Mouse (Mus musculus): ENCODE data around the gene Runx3.

Runx3 gene

DNA sequence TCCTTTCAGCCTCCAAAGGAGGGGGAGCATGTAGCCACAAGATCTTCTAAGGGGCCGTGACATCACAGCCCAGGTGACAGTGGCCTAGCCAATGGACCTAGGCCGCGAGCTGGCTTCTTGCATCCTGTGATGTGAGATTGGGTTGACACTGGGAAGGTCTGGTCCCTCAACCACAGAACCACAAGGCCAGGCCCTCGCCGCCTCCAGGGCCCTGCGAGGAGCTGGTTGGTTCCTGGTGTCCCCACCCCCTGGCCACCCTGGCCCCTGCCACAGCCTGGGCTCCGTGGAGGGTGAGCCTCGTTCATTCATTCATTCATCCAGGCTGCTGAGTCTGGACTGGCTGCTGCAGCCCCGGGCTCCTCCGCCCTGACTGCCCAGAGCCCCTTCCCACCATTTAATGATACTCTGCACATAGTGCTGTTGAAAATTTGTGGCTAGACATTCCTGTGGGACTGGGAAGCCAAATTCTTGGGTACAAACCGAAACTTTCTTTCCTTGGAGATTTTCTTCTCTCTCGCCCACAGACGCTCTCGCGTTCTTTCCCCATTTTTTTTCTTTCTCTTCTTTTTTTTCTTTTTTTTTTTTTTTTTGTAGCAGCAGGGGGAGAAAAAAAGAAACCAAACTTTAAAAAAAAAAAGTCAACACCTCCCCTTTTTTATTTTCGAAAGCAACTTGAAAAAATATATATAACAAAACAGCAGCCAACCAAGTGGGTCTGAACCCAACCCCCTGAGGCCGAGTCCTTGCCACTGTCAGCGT is at the start of gene Runx3:
Gene Runx3, plus strand, starts transcription at position 311 of the 759 bp plus-strand sequence.
- DNase-seq, result peak; percentile 54

DNA sequence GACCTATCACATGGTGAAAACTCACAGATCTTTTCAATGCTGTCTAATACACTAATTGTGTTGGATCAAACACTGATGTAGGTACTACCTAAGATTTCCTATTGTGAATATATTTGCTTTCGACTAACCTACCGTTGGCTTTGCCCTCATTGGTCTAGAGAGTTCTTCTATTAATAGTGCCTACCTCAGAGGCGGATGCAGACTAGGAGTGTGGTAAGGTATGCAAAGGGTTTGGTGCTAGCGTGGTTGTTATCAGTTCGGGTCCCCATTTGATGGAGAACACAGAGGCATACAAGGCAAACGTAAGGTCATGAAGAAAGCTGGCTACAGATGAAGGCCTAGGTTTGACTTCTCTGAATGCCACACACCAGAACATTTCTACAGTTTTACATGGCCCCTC is 47.8 kb upstream of the Runx3 start:
- DNase-seq, result no peak

DNA sequence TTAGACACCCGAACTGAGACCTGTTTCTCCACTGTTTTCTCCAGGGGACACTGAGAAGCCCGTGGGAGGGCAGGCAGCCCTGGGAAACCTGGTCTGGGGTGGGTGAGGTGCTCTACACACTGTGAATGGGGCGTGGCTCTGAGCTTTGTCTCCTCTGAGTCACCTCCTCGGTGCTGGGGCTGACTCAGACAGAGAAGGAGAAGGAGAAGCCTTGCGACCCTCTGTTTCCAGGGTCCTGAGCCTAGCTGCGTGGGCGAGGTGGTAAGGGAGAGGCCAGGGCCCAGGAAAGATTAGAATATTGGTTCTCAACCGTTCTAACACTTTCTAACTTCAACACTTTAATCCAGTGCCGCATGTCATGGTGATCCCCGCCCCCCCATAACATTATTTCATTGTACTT is 46.9 kb upstream of the Runx3 start:
- no peak for DNase-seq

DNA sequence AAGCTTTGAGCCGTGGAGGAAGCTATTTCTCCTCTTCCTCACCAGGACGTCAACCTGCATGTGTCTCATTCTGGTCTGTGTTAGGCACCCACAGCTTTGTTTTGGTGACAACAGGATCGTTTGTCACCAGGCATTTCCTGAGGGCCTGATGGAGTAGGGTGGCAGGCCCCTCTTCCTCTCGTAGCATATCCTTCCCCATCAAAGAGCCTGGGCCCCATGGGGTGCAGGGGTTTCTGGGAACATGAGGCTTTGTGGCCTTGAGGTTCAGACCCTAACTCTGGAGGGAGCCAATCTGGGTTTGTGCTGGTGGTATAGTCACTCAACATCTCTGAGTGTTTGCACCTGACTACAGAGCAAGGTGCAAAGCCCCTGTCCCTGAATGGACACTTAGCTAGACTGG is 45.8 kb upstream of the Runx3 start:
- no peak for DNase-seq

DNA sequence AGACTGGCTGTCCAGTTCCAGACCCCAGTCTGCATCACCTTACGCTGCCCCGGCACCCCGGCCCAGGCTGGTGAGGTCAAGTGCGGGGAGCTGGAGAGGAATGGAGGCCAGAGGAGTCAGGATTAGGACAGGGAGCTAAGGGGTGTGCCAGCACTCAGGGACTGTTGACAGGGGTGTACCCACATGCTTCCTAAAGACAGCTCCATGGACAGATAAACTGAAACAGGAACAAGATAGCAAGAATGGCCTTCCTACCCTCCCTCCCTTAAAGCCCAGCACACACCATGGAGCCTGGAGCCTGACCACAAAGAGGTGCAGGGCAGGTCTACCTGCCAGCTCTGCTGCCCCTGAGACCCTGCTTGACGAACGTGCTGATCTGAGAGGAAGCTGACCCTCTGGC is 45.1 kb upstream of the Runx3 start:
- no peak for DNase-seq

DNA sequence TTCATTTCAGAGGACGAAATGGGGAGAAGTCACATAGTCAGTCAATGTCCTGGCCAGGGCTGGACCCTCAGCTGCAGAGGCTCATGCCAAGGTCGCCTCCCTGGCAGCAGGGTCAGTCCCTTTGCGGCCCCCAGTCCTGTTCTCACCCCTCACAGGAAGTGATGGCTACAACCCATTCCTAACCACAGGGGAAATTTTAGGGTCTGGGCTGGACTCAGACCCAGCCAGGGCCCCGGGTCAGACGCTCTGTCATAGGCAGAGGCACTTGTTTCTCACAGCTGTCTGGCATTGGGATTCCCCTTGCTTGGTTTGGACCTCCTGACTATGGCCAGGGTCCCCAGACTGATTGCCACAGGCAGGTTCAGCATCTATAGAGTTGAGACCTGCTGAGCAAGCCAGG is 43.8 kb upstream of the Runx3 start:
- no peak for DNase-seq

DNA sequence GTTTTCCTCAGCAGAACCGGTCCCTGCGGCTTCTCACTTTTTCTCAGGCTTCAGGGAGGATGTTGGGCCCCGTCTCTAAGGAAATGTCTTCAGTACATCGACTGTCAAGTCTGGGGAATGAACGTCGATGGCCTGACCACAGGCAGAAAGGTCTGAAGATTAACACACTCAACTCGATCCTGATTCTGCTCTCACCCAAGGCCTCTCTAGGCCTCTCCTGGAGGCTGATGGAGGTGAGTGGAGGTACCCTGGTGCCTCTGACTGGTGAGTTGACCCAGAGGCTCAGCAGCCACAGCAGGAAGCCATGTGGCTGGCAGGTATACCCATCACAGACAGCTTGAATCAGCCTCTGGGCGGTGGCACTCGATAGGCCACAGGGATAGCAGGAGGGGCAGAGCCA is 43.3 kb upstream of the Runx3 start:
- no peak for DNase-seq

DNA sequence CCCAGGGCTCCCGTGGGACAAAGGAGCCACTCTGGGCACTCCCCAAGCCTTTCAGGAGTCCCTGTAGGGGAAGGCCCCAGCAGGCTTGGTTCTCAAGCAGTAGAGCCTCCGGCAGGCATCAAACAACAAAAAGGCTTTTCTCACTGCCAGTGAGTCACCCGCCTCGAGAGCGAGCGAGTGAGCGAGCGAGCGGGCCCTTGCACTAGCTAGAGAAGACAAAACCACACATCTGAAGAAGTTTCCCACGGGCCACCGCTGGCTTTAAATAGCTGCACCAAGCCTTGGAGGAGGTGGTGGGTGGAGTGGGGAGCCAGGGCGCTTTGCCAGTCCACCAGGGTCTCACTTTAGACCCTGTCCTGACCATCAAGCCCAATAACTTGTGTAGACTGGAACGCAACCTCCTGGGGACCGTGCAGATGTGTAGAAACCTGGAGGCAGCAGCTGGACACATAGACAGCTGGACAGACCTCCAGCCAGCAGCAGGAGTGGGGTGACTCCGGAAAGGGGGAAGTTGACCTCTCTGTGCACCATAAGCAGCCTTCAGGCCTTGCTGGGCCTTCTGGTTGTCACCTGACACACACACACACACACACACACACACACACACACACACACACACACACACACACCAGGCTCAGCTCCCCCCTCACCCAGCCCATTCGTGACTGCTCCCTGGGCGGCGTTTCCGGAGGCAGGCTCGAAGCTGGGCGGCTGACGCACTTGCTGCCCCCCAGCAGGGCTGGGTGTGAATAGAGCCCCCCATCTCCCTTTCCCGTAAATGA is 40.4 kb upstream of the Runx3 start:
- no peak for DNase-seq

DNA sequence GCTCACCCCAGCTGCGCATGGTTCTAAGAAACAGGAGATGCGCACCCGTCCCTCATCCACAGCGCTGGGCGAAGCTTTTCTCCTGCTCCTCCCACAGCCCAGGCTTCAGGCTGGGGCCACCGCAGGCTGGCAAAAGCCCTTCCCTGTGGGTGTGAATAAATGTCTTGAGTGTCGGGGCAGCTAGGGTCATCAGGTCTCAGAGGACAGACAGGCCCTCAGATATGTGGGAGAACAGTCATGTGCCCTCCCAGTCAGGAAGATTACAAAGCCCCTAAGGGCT is 39.9 kb upstream of the Runx3 start:
- no peak for DNase-seq

DNA sequence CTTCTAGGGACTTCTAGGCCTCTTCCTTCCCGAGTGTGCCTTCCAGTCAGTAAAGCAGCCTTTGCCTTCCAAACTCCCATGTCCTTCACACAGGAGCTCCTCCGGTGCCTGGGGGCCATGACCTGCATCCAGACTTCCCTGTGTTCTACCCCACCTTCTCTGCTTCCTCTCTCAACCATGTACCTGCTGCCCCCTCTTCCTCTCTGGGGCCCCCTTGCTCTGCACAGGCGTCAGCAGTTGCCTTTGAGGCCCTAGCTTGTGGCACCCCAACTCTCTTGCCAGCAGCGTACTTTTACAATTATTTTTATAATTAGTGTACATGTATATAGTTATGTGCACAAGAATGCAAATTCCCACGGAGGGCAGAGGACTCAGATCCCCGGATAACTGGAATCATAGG is 37.4 kb upstream of the Runx3 start:
- DNase-seq, result no peak

DNA sequence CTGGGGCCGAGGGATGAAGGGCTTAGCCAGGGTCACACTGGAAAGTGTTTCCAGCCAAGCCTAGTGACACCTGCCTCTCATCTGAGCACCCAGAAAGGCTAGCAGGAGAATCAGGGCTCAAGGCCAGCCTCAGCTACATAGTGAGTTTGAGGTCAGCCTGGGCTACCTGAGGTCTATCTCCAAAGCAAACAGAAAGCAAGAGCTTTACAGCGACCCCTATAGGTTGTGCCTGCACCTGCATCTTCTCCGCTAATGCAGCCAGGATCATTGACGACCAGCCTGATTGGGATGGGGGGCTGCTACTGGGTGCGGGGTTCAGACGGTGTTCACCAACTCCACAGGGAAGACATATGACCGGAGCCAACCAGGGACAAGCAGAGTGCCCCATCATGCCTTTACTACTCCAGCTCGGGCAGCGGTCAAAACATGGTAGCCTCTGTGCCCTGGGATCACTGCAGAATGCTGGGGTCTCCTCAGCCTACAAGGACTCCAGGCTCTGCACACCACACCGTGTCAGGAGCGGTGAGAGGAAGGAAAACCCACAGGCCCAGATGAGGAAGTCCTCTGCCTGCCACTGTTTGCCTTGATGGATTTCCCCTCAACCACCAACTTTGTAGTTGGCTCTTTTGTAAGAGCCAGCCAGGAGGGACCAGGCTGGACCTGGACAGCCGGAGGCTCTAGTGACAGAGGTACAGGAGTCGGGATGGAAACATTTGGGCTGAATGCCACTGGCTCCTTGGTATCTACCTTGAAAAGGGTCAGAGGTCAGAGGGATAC is 35.2 kb upstream of the Runx3 start:
- DNase-seq, result no peak

DNA sequence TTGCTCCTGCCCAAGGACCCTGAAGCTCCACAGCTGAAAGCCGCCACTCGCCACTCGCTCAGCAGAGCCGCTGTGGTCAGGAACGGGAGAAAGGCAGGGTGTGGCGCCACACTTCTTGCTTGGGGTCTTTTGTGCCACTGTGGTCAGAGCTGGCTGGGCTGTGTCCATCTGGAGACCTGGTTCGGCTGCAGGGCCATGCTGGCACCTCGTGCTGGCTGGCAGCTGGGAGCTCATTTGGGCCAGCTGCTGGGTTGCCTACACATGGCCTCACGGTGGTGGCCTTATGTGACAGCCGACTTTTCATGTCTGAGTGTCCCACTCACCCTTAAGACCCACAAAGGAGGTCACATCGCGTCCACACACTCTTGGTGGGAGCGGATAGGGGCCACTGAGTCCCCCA is 29.8 kb upstream of the Runx3 start:
- no peak for DNase-seq

DNA sequence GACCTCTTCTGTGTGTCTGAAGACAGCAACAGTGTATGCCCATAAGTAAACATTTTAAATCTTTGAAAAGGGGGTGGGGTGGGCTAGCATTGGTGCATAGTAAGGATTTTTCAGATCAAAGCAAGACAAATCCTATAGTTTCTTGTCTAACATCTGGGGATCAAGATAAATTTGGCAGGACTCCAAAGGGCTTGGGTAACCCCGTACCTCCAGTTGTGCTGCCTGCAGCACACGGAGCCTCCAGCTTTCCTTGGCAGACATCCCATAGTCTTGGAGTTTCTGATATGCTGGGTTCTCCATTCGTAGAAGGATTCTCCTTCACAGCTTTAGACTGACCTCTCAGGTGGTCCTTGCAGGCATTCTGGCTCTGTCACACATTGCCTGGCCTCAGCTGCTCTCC is 27.6 kb upstream of the Runx3 start:
- DNase-seq, result no peak

DNA sequence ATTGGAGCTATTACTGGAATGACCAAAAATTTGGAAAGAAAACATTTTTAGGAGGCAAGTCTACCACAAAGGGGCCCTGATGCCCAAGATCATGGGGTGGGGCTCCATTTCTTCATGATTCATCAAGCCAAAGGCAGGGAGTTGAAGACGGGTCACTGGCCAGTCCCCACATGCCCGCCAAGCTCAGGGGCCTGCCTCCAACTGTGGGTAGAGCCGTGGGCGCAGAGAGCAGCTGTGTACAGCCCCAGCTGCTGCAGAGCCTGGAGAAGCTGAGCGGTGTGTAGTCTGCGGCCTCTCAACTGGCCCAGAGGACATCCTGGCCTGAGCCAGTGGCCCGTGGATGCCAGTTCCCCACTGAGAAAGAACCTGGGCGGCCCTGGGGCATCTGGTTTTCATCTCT is 24.8 kb upstream of the Runx3 start:
- DNase-seq, result no peak

DNA sequence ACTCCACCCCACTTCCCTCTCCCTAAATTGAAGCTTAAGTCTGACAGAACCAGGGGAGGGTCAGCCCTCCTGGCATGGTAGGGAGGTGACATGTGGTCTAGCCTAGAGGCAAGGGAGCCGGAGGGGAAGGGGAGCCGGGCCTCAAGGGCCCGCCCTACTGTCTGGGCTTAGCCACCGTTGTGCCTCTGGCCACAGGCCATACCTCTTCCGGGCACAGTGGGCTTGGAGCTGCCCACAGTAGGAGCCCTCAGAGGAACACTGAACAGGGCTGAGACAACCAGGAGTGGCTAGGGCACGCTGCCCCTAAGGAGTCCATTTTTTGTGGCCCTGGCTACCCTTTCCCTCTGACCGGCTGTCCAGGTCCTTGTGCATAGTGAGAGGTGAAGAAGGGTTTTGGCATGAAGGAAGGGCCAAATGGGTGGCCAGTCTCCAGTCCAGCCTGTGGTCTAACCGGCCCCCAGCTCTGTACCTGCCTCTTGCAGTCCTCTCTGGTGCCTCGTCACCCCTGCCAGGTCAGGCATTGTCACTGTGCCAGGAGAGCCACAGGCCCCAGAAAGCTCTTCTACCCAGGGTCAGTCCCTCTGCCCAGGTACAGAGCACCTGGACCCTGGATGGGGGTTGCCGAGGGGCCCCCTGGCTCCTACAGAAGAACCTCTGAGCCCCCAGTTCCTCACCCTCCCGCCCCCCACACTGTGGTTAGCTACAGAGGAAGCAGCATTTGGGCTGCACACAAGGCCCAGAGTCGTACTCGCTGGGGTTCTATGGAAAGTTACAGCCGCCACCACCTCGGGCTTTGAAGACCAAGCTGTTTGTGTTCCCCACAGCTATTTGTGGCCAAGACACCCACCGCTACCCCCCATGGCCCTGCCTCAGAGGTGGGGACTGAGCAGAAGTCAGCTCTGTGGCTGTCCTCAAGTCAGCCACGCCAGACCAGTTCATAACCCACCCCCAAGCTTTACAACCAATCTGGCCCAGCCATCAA is 22.3 kb upstream of the Runx3 start:
- peak; percentile 14 for DNase-seq

DNA sequence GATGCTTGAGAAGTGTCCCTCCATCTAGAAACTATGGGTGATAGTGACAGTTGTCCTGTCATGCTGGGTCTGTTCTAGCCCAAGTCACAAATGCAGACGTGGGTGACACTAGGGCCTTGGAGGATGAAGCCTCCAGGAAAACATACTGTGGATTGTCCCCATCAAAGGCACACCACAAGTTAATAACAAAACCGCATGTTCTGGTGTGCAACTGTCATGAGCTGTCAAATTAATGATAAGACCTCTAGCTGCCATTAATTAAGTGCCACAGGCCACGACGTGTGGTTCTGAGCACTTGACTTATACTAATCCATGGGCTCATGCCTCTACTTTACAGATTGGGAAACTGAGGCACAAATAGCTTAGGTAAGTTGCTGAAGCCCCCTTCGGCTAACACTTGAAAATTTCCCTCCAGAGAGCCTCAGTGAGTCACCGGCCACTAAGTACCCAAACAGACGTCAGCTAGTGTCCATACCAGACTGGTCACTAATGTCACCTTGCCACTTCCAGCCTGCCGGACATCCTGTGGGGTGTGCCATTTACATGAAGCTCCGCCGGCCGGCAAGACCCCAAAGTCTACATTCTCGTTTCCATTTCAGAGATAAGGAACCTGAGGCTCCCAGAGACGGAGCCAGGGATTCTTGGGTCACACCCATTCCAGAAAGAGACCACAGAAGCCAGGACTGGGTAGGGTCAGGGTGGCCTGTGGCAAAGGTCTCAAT is 18.3 kb upstream of the Runx3 start:
- DNase-seq, result no peak

DNA sequence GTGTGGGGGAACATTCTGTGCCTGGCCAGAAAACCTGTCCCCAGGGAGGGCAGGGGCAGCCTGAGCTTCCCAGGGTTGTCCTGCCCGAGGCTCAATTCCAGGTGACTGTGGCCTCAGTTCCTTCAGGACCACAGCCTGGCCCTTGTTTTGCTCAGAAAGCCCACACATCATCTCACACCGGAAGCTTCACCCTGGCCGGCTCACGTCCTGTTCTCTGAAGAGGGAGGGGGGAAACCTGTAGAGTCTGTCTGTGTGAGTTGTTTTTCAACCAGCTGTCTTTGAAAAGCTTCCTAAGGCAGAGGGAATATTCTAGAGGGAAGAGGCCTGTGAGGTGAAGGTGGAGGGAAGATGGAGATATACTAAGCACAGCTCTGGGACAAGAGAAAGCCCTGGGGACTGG is 17.7 kb upstream of the Runx3 start:
- DNase-seq, result no peak

DNA sequence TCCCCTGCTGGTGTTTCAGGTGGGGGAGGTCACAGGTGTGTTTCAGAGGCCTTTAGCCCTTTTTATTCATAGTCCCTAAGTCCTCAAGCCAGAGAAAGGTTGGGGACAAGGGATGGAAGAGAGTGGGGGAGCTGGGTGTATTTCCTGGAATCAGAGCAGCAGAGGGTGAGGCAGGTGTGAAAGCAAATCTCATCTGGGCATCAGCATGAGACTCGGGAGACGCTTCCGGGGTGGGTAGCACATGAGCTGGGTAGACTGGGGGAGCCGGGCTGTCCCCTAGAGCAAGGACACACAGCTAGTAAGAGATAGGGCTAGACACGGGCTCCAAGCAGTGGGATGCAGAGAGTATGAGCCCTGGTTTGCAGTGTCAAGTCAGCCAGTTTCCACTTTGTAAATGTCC is 16.7 kb upstream of the Runx3 start:
- no peak for DNase-seq

DNA sequence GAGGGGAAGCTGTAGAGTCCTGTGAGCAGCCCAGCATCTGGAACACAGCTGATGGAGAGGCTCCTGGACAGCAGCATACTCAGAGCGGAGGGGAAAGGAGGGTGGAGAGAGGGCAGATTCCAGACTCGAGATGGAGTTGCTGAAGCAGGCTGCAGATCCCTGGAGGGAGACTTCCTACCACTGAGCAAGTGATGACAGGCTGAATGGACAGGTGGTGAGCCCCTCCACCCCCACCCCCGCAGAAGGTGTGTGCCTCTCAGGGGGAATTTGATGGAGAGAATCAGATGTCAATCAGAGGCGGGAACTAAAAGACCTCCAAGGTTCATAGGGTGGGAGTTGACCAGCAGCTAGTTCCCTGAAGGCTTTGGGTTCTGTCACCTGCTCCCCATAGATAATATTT is 13.5 kb upstream of the Runx3 start:
- no peak for DNase-seq

DNA sequence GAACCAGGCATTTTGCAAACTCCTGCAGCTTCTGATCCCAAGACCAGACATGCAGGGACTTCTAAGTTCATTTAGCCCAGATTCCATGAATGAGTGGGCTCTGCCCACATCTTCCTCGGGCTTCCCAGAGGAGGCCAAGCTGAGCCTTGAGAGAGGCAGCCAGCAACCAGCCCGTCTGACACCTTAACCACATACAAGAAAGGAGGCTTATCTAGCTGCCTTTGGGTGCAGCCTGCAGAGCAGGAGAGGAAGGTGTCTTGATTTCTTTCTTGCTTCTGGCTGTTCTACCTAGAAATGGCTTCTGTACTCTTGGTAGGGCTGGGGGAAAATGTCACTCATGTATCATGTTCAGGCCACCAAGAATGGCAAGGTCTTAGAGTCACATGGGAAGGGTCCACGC is 11.8 kb upstream of the Runx3 start:
- DNase-seq, result no peak

DNA sequence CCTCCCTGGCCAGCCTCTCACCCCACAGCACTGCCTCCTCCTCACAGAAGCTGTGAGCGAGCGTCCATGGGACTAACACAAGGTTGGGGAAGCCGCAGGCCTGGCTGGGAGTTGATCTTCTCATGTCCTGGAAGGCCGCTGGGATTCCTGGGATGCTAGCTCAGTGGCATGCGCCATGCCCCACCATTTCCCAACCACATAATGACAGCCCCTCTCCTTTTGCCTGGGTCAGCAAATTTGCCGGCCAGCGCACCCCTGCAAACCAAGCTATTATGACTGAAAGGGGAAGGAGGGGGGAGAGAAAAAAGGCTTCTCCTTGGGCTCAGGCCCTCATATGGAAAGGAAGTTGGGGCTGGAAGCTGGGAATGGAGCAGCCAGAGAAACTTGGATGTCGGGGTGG is 6.8 kb upstream of the Runx3 start:
- DNase-seq, result no peak

DNA sequence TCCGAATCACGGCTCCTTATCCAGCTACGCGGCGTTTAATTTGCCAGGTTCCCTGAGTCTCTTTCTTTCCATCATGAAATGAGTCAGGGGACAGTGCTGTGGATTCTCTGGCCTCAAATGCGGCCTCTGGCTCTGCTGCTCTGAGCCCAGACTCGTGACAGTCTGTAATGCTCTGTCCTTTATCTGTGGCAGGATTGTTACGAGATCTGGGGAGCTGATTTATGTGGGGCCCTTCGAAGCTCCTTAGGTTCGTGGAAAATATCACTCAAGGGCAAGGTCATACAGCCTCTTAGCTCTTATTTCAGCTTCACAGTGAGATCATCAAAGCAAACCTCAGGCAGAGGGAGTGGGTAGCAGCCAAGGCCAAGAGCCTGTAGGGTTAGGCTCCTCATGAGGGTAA is 6.2 kb upstream of the Runx3 start:
- no peak for DNase-seq

Measured in liver (tissue).